Mouse (Mus musculus): ENCODE data around the gene Ttc25. TPM values are rescaled to one million over a fixed set of nuclear protein-coding genes. Genes with fewer than 3 reads are reported as not detected.

The Ttc25 gene
- 0.15 TPM for polyA plus RNA-seq (2017; shearing (Covaris generic))

GRCm38 (mm10) chr11:100544832-100545745 lies at the start of gene Ttc25:
Gene Ttc25 (plus strand): TSS chr11:100545607.

GRCm38 (mm10) chr11:100527458-100528374 lies 17.7 kb upstream of the Ttc25 start, which contains the start of gene Acly:
Gene Acly (minus strand): TSS chr11:100528000.

GRCm38 (mm10) chr11:100574708-100575483 lies 29.5 kb downstream of the Ttc25 start, which contains the start of gene Cnp:
Gene Cnp (plus strand): TSS chr11:100574904.

GRCm38 (mm10) chr11:100618761-100619484 lies 73.5 kb downstream of the Ttc25 start, which contains the start of gene Nkiras2:
Gene Nkiras2 (plus strand): TSS chr11:100619244.

GRCm38 (mm10) chr11:100619982-100620381 lies 74.6 kb downstream of the Ttc25 start, which contains the start of gene Dnajc7:
Gene Dnajc7 (minus strand): TSS chr11:100620168.

Other genes with a start within 250 kb of the Ttc25 start
- gene Eif1, start 225.7 kb upstream of the Ttc25 start, polyA plus RNA-seq (2017; shearing (Covaris generic)) = 3,233 TPM
- not detected for gene Gast, start 211.2 kb upstream of the Ttc25 start, polyA plus RNA-seq (2017; shearing (Covaris generic))
- 2.6 TPM for gene Hap1, start 189.5 kb upstream of the Ttc25 start, polyA plus RNA-seq (2017; shearing (Covaris generic))
- 2.5 TPM for gene Jup, start 147.8 kb upstream of the Ttc25 start, polyA plus RNA-seq (2017; shearing (Covaris generic))
- not detected for gene P3h4, start 130.8 kb upstream of the Ttc25 start, polyA plus RNA-seq (2017; shearing (Covaris generic))
- not detected for gene Fkbp10, start 129.9 kb upstream of the Ttc25 start, polyA plus RNA-seq (2017; shearing (Covaris generic))
- 166 TPM for gene Nt5c3b, start 103.8 kb upstream of the Ttc25 start, polyA plus RNA-seq (2017; shearing (Covaris generic))
- 0.45 TPM for gene Klhl10, start 103.7 kb upstream of the Ttc25 start, polyA plus RNA-seq (2017; shearing (Covaris generic))
- gene Klhl11, start 72.9 kb upstream of the Ttc25 start, polyA plus RNA-seq (2017; shearing (Covaris generic)) = 2.9 TPM
- 206 TPM for gene Acly, start 17.6 kb upstream of the Ttc25 start, polyA plus RNA-seq (2017; shearing (Covaris generic))
- gene Cnp, start 29.3 kb downstream of the Ttc25 start, polyA plus RNA-seq (2017; shearing (Covaris generic)) = 425 TPM
- 33.4 TPM for gene Nkiras2, start 73.6 kb downstream of the Ttc25 start, polyA plus RNA-seq (2017; shearing (Covaris generic))
- 661 TPM for gene Dnajc7, start 74.6 kb downstream of the Ttc25 start, polyA plus RNA-seq (2017; shearing (Covaris generic))
- gene Zfp385c, start 146.8 kb downstream of the Ttc25 start, polyA plus RNA-seq (2017; shearing (Covaris generic)) = 0.33 TPM
- 37.6 TPM for gene Dhx58, start 158.7 kb downstream of the Ttc25 start, polyA plus RNA-seq (2017; shearing (Covaris generic))
- 30.4 TPM for gene Kat2a, start 166.9 kb downstream of the Ttc25 start, polyA plus RNA-seq (2017; shearing (Covaris generic))
- gene Hspb9, start 168.2 kb downstream of the Ttc25 start, polyA plus RNA-seq (2017; shearing (Covaris generic)) = 1.2 TPM
- gene Rab5c, start 192.6 kb downstream of the Ttc25 start, polyA plus RNA-seq (2017; shearing (Covaris generic)) = 61.0 TPM
- 0.07 TPM for gene Kcnh4, start 214.3 kb downstream of the Ttc25 start, polyA plus RNA-seq (2017; shearing (Covaris generic))
- gene Hcrt, start 217.3 kb downstream of the Ttc25 start, polyA plus RNA-seq (2017; shearing (Covaris generic)) = not detected
- gene Ghdc, start 225.3 kb downstream of the Ttc25 start, polyA plus RNA-seq (2017; shearing (Covaris generic)) = 5.4 TPM